19 mouse cellular contexts compared by ENCODE assay signal in the genomic region with DNA sequence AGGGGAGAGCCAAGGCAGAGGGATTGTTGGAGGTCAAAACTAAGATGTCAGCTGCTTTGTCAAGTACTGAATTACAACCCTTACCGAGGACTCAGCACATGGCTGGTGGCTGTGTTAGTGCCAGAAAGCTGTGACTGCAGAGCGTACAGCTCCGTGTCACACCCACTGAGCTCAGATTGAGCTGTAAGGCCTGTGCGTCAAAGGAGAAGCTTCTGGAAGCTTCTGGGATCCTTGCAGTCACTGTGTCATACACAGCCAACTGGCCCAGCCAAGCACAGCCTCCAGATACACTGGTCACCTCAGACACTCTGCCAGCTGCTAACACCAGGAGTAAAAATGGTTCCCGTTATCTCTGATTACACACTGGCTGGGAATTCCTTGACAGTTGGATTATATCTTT. TPM values are rescaled to one million over a fixed set of nuclear protein-coding genes. Genes with fewer than 3 reads are reported as not detected.
DNase-seq lines count a peak whose midpoint lies in the region; ATAC-seq and TF ChIP-seq lines count a peak whose summit lies in the region.
"Had no signal": no experiment of that assay in that cellular context is flagged by ENCODE, and none has a peak within 500 bp of the region (broad histone marks: within the 10 kb centered on the region; RNA-seq: fewer than 3 reads in every experiment).

No protein-coding gene starts in this region.

- H3K4me3 ChIP-seq in lung, postnatal 0 days (ENCODE audit: low read depth, low read length) = no peak overlapping the region
- H3K4me3 ChIP-seq: kidney, embryonic 15.5 days; liver, embryonic 12.5 days; midbrain, embryonic 15.5 days had no signal

- DNase-seq in lung, postnatal 0 days (ENCODE audit: low spot score) = peak; percentile 21
- no peak for DNase-seq in lung, postnatal 10 days
- peak; percentile 25 for DNase-seq in heart, adult 8-10 months (ENCODE audit: low spot score)
- peak; percentile 28 to 31 for DNase-seq in heart, postnatal 14 days
- no peak for DNase-seq in cerebellum, adult 18-20 months
- no peak for DNase-seq in spleen, postnatal 4 days (ENCODE audit: low spot score in 2 of 2)
- DNase-seq in urinary bladder, adult 2 months (ENCODE audit: low spot score) = no peak
- DNase-seq: cerebellum, adult 11 months; cerebellum, postnatal 36 days; gastrocnemius, postnatal 10 days; layer of hippocampus, postnatal 36 days; lung, embryonic 14.5 days; thymus, adult 2 months had no signal

- no peaks in the 10 kb centered on the region for H3K9me3 ChIP-seq in lung, postnatal 0 days (ENCODE audit: low read length)
- H3K9me3 ChIP-seq: kidney, embryonic 15.5 days; liver, embryonic 12.5 days; midbrain, embryonic 15.5 days had no signal

- H3K36me3 ChIP-seq in lung, postnatal 0 days (ENCODE audit: insufficient read depth, low read length) = no peaks in the 10 kb centered on the region
- H3K36me3 ChIP-seq: kidney, embryonic 15.5 days; liver, embryonic 12.5 days; midbrain, embryonic 15.5 days had no signal

- no peak for TF ChIP-seq CTCF in lung, postnatal 0 days (IDR thresholded peaks at IDR 0.05)

- peak; percentile 41; the same call in 1 of the 2 replicates for ATAC-seq in lung, postnatal 0 days
- ATAC-seq: inflammation-experienced regulatory T-cells, adult 6 months; liver, embryonic 12.5 days; midbrain, embryonic 15.5 days had no signal

- no peaks in the 10 kb centered on the region for H3K4me1 ChIP-seq in lung, postnatal 0 days (ENCODE audit: insufficient read depth, low read depth, low read length)
- H3K4me1 ChIP-seq: liver, embryonic 12.5 days; midbrain, embryonic 15.5 days had no signal

- H3K9ac ChIP-seq in lung, postnatal 0 days (replicated peaks; ENCODE audit: low read depth) = no peak overlapping the region
- H3K9ac ChIP-seq: kidney, embryonic 15.5 days; liver, embryonic 12.5 days; lung, embryonic 14.5 days; midbrain, embryonic 15.5 days had no signal

- H3K27me3 ChIP-seq in lung, postnatal 0 days (replicated peaks; ENCODE audit: insufficient read depth, low read length) = no peaks in the 10 kb centered on the region
- H3K27me3 ChIP-seq: kidney, embryonic 15.5 days; liver, embryonic 12.5 days; midbrain, embryonic 15.5 days had no signal

- 61% methylated on average over 5 of the region's 5 CpGs for WGBS in lung, postnatal 0 days

- H3K27ac ChIP-seq in lung, postnatal 0 days (ENCODE audit: low read length) = no peak overlapping the region
- H3K27ac ChIP-seq: kidney, embryonic 15.5 days; liver, embryonic 12.5 days; midbrain, embryonic 15.5 days had no signal

- H3K4me2 ChIP-seq in lung, postnatal 0 days (replicated peaks; ENCODE audit: low read depth, low read length) = no peak overlapping the region
- H3K4me2 ChIP-seq: kidney, embryonic 15.5 days; liver, embryonic 12.5 days; lung, embryonic 14.5 days; midbrain, embryonic 15.5 days had no signal

- intact Hi-C loops in heart, postnatal 14 days (cut with DNase I) = no loop called here

- TF ChIP-seq EP300 in lung, postnatal 0 days (IDR thresholded peaks at IDR 0.05) = no peak

RNA-seq across cellular contexts. Expression of gene Crabp1, which starts 39.8 kb away (rescaled TPM):
- polyA plus RNA-seq in lung, postnatal 0 days (2015; fragmentation: Nextera tagmentation; extraction: Ambion mirVana) = 2.0 and 2.6 TPM in 2 replicates
- total RNA-seq in heart, adult 8-10 months (2022) = not detected
- total RNA-seq in heart, postnatal 14 days (2021) = not detected
- 0.08 and 0.15 TPM in 2 replicates for polyA plus RNA-seq in urinary bladder, adult 2 months (2012; rRNA removed)
- total RNA-seq: hematopoietic stem cell, adult 5-6 weeks; megakaryocyte, adult 5-6 weeks had no signal
- polyA plus RNA-seq: inflammation-experienced regulatory T-cells, adult 6 months had no signal

RNA-seq across cellular contexts. Expression of gene Ireb2, which starts 59.2 kb away (rescaled TPM):
- polyA plus RNA-seq in lung, postnatal 0 days (2015; fragmentation: Nextera tagmentation; extraction: Ambion mirVana) = 13.6 and 16.6 TPM in 2 replicates
- total RNA-seq in heart, adult 8-10 months (2022) = 10 to 100 TPM; 21.1 to 24.7 (median 21.8) TPM
- total RNA-seq in heart, postnatal 14 days (2021) = 10 to 100 TPM; 40.1 to 40.9 TPM
- 20.0 and 21.8 TPM in 2 replicates for polyA plus RNA-seq in urinary bladder, adult 2 months (2012; rRNA removed)

Comparison
In these comparisons a context has a peak if more than half of its experiments do, and no peak if none do; other contexts are left out.
1. DNase-seq: peak in lung, postnatal 0 days (single experiment), heart, adult 8-10 months (single experiment) and heart, postnatal 14 days (2 of 2); none in lung, postnatal 10 days (single experiment), cerebellum, adult 18-20 months (0 of 2), spleen, postnatal 4 days (0 of 2) and urinary bladder, adult 2 months (single experiment).